Mouse (Mus musculus) right cerebral cortex, adult 2 months (tissue): ENCODE measurements around the gene Atp9a.

ENCODE experiments used
- DNase-seq, 2 experiments: peaks; one replicate each; pipeline ENCODE4 v3.0.0; 2021 to 2022; ENCODE audit warnings: low spot score in 2 of 2

The Atp9a gene

GRCm38 (mm10) chr2:168682721-168683120 is 59.5 kb downstream of the Atp9a start:
- no peak for DNase-seq

GRCm38 (mm10) chr2:168681531-168681930 is 60.7 kb downstream of the Atp9a start:
- peak; percentile 40 to 56 for DNase-seq

DNA sequence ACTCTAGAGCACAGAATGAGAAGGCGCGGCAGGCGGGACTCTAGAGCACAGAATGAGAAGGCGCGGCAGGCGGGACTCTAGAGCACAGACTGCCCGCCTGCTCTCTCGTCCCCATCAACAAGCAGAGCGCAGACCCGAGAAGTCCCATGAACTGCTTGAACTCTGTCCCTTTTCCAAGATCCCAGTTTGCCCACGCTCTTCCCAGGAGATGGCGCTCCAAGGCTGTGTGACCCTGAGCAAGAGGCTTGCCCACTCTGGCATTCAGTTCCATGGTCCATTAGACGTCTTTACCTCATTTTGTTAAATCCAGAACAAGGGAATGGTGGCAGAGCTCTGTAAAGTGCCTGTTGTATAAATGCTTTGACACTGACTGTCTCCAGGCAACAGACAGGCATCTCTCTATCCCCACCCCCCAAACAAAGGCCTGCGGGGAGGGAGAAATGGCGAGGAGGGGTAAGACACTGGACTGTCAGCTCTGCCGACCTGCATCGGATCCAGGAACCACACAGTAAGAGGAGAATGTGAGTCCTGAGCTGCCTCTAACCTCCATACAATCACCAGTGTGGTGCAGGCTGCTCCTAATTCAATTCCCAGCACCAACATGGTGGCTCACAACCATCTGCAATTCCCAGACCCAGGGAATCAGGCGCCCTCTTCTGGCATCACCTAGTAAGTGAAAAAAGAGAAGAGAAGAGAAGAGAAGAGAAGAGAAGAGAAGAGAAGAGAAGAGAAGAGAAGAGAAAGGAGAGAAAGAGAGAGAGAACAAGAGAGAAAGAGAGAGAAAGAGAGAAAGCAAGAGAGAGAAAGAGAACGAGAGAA is 62.6 kb downstream of the Atp9a start:
- no peak for DNase-seq

DNA sequence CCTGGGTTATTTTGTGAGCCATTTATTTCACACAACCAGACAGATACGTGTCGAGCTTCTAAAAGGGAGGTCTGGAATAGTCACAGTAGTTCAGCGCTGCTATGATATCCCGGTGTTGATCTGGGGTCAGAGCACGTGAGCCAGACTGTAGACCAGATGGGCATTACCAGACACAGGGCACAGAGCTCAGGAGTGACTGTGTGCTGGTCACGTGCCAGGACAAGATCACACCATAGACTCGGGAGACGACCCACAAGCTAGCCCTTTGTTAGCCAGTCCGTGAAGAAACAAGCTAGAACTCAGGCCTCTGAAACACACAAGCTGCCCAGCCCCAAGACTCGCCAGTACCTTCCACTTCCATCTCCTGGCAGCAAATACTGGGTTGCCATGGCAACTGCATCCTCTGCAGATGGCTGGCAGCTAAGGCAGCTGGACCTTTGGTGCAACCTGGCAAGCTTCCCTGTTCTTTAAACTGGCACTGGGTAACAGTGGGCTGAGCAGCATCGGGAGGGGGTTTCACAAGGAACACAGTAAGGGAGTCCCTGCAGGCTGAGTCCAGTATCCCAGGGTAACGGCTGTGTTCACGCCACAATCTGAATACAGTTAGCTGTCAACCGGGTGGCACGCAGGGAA is 63.4 kb downstream of the Atp9a start:
- DNase-seq, result peak; percentile 70 to 77

GRCm38 (mm10) chr2:168677650-168678049 is 64.6 kb downstream of the Atp9a start:
- DNase-seq, result no peak

DNA sequence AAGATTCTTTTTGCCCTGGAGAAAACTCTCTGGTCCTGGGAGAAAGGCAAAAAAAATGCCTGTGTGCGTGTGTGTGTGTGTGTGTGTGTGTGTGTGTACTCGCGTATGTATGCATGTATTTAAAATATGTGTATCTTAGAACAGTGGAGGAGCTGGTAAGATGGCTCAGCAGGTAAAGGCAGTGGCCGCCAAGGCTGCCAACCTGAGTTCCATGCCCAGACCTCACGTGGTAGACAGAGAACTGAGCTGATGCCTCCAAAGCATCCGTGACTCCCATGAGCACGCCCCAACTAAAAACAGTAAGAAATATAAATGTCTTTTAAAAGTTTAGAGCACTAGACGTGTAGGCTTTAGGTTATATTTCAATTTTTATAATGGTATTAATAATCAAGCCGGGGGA is 70.5 kb downstream of the Atp9a start:
- no peak for DNase-seq

- no peak for DNase-seq
Measured at GRCm38 (mm10) chr2:168670241-168670640, 72.0 kb downstream of the Atp9a start.

GRCm38 (mm10) chr2:168669762-168670161 is 72.4 kb downstream of the Atp9a start:
- peak; percentile 45 to 61 for DNase-seq

GRCm38 (mm10) chr2:168667745-168668144 is 74.5 kb downstream of the Atp9a start:
- DNase-seq, result no peak

DNA sequence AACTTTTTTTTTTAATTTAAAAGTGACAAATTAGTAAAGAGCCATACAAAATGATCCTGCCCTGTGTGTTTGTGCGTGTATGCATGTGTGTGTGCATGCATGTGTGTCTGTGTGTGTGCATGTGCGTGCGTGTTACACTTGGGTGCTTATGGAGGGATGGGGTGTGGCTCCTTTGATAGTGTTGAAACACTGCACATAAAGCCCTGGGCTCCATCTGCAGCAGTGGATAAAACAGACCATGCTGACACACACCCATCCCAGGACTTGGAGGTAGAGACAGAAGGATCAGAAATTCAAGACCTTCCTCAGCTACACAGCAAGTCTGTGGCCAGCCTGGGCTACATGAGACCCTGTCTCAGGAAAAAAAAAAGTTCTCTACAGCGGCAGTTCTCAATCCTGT is 76.5 kb downstream of the Atp9a start:
- no peak for DNase-seq

GRCm38 (mm10) chr2:168663716-168664115 is 78.5 kb downstream of the Atp9a start:
- no peak for DNase-seq

DNA sequence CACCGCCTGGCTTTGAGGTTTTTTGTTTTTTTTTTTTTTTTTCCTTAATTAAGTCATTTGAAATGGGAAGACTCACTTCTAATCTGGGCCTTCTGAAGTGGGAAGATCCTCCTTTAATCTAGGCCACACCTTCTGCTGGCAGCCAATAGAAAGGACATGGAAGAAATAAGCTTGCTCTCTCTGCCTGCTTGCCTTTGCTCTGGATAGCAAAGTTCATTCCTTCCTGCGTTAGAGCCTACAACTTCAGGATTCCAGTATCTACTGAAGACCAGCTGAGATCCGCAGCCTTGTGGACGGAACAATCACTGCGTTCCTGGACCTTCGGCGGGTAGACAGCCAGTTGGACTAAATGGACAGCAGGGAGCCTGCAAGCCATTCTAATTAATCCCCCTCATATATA is 79.0 kb downstream of the Atp9a start:
- DNase-seq, result no peak

- DNase-seq, result no peak
Measured at GRCm38 (mm10) chr2:168661802-168662201, 80.4 kb downstream of the Atp9a start.

GRCm38 (mm10) chr2:168660344-168660743 is 81.9 kb downstream of the Atp9a start:
- DNase-seq, result no peak

DNA sequence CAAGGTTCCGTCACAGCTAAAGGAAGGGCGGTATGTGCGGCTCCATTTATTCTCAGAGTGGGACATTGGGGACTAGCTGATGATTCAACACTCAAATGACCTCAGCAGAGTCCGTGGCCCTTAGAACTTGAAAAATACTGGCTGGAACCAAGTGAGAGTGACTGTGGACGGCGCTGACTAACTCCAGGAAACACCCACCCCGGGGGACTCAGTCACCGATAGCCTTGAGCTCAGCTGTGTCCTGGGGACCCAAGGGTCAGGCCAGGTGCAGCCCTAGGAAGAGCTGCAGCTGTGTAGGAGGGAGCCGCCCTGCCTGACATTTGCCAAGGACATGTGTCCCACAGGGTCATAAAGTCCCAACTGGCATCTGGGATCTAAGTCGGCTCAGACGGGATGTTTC is 83.7 kb downstream of the Atp9a start:
- no peak for DNase-seq

GRCm38 (mm10) chr2:168656569-168657308 is 85.5 kb downstream of the Atp9a start:
- no peak for DNase-seq

- no peak for DNase-seq
Measured at GRCm38 (mm10) chr2:168654983-168655669, 87.1 kb downstream of the Atp9a start.

GRCm38 (mm10) chr2:168654482-168654881 is 87.7 kb downstream of the Atp9a start:
- DNase-seq, result no peak

- no peak for DNase-seq
Measured at GRCm38 (mm10) chr2:168651757-168652156, 90.5 kb downstream of the Atp9a start.

DNA sequence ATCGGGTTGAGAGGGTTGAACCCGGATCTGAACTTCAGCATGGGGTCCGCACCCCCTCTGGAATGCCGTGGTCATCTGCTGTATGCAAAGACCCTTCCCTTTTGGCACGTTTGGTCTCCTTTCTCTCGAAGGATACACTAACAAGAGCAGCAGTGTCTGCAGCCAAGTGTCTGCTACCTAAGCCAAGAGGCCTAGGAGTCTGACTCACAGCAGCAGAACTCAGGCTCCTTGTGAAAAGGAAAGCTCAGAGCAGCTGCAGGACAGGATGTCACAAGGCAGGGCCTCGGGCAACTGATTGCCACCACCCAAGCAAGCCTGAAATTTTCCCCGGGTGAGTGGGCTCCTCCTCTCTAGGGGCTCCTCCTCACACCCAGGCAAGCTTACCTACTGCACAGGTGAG is 94.0 kb downstream of the Atp9a start:
- DNase-seq, result no peak

- no peak for DNase-seq
Measured at GRCm38 (mm10) chr2:168644855-168645254, 97.4 kb downstream of the Atp9a start.
